Mouse (Mus musculus) hindbrain, embryonic 11.5 days (tissue): ENCODE results near the gene Uba5. TPM values are rescaled to one million over a fixed set of nuclear protein-coding genes. Genes with fewer than 3 reads are reported as not detected.

ENCODE experiments used
- ATAC-seq: fragments of 200-750 bp; cut with Nextera tagmentation; 2 replicates; pipeline ENCODE4 v1.8.0; 2017; ENCODE audit warnings: mild to moderate bottlenecking, moderate TSS enrichment, moderate library complexity; ENCODE audit not compliant: low FRiP score
- DNase-seq: peaks from one replicate; pipeline ENCODE4 v3.0.0-alpha.2; 2015; ENCODE audit warnings: low spot score
- H3K27ac ChIP-seq: fragments of 300-500 bp; sonication (generic); 2 replicates; pipeline ENCODE4 v1.5.1; 2014; ENCODE audit warnings: mild to moderate bottlenecking, low read depth, low read length
- H3K27me3 ChIP-seq: fragments of 300-500 bp; sonication (generic); 2 replicates; pipeline ENCODE4 v1.6.1; 2014; ENCODE audit warnings: mild to moderate bottlenecking, low read length, moderate library complexity, mixed read lengths; ENCODE audit not compliant: control insufficient read depth, insufficient read depth
- H3K36me3 ChIP-seq: fragments of 300-500 bp; sonication (generic); 2 replicates; pipeline ENCODE4 v1.6.1; 2014; ENCODE audit warnings: mild to moderate bottlenecking, low read length, moderate library complexity, mixed read lengths; ENCODE audit not compliant: control insufficient read depth, insufficient read depth
- H3K4me1 ChIP-seq: fragments of 300-500 bp; sonication (generic); replicated peaks from 2 replicates; pipeline ENCODE4 v1.6.1; 2014; ENCODE audit warnings: low read length, mixed read lengths; ENCODE audit not compliant: control insufficient read depth, insufficient read depth
- H3K4me2 ChIP-seq: fragments of 300-500 bp; sonication (generic); replicated peaks from 2 replicates; pipeline ENCODE4 v1.6.1; 2014; ENCODE audit warnings: mild to moderate bottlenecking, low read depth, low read length
- H3K4me3 ChIP-seq: fragments of 300-500 bp; sonication (generic); 2 replicates; pipeline ENCODE4 v1.5.1; 2014; ENCODE audit warnings: low read depth, low read length
- H3K9ac ChIP-seq: fragments of 300-500 bp; sonication (generic); 2 replicates; pipeline ENCODE4 v1.6.1; 2014; ENCODE audit warnings: low read depth, low read length
- H3K9me3 ChIP-seq: fragments of 300-500 bp; sonication (generic); 2 replicates; pipeline ENCODE4 v1.6.1; 2016; ENCODE audit warnings: low read length; ENCODE audit not compliant: control insufficient read depth
- WGBS: fragments of 180-500 bp; shearing (Covaris S2); extraction: QIAGEN DNeasy Blood & Tissue Kit; methylation state at CpG from one replicate; pipeline ENCODE4 v1.1.7; 2014; 5-methylcytosine and 5-hydroxymethylcytosine counted together
- polyA plus RNA-seq: library from polyadenylated mRNA; unstranded; fragments of >200 nt; fragmentation: Nextera tagmentation; extraction: Ambion mirVana; gene quantifications from 2 replicates; pipeline ENCODE4 v1.2.1, GENCODE M21; 2014

The Uba5 gene
- polyA plus RNA-seq, 1 experiment from 2014 or later = 68.6 TPM

DNA sequence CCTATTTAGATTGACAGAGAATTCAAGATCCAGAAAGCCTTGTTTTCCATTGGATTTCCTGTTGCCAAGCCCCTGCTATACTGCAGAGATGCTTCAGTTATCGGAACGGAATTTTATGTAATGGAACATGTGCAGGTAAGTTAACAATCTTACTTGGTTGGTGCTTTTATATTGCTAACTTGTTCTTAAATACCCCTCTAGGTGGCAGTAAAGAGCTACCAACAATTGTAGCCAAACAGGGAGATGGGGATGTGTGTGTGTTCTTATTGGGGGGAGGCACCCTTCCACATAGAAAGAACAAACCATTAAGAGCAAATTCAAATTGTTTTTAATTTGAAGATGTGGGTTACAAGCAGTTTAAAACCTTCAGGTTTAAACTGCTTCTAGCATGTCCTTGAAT is 12.9 kb upstream of the Uba5 start:
- no peak overlapping the region for H3K27ac ChIP-seq
- 66% methylated on average over 2 of the region's 2 CpGs for WGBS
- DNase-seq (peak; percentile 43), ATAC-seq (no peak)
- no peaks in the 10 kb centered on the region for H3K4me1 ChIP-seq
- H3K4me2 ChIP-seq = no peak overlapping the region
- no peaks in the 10 kb centered on the region for H3K36me3 ChIP-seq
- H3K9ac ChIP-seq = no peak overlapping the region
- no peak overlapping the region for H3K4me3 ChIP-seq
- no peaks in the 10 kb centered on the region for H3K27me3 ChIP-seq
- H3K9me3 ChIP-seq = no peaks in the 10 kb centered on the region

DNA sequence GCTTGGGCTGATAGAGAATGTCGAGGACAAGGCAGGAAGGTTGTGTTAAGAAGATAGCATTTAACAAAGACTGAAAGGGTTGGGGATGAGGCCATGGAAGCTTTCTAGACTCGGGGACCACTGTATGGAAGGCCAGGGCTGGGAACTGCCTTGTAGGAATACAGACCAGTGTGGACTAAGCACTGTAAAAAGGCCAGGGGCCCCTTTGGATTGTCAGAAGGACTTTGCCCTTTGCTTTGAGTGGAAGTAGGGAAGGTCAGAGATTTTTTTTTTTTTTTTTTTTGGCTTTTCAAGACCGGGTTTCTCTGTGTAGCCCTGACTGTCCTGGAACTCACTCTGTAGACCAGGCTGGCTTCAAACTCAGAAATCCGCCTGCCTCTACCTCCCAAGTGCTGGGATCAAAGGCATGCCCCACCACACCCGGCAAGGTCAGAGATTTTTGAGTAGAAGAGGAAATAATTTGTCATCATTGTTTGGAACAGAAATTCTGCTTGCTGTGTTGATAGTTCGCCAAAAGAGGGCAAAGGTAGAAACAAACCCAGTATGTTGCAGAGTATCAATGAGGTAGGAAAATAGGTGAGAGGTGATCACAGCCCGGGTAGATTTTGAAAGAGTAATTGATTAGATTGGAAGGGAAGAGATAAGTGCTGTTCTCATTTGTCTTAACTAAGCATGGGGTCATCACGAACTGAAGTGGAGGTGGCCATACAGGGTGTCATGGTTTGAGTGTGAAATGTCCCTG is 8.1 kb upstream of the Uba5 start:
- Histone ChIP-seq H3K4me1 (no peaks in the 10 kb centered on the region), H3K27me3 (no peaks in the 10 kb centered on the region), H3K9me3 (no peaks in the 10 kb centered on the region), H3K27ac (no peak overlapping the region), H3K4me2 (no peak overlapping the region), H3K9ac (no peak overlapping the region), H3K4me3 (no peak overlapping the region), H3K36me3 (no peaks in the 10 kb centered on the region)
- WGBS = 79% methylated on average over 8 of the region's 8 CpGs
- ATAC-seq = no peak
- no peak for DNase-seq

DNA sequence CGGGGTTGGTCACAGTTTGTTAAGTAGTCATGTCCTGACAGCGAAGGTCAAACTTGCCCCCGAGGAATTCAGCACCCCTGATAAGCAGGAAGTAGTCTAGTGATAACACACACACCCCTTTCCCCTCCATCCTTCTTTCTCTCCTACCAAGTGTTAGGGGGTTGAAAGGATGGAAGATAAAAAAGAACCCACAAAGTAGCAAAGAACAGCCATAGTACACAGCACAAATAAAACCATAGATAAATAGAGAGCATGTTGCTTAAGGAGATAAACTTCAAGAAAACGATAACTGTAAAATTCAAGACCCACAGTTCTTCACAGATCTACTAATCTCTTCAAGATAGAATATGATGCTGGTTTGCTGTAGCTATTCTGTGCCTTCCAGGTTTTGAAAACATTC is 7.3 kb upstream of the Uba5 start:
- Histone ChIP-seq H3K4me3 (no peak overlapping the region), H3K9ac (no peak overlapping the region), H3K4me1 (no peaks in the 10 kb centered on the region), H3K27me3 (no peaks in the 10 kb centered on the region), H3K4me2 (no peak overlapping the region), H3K36me3 (no peaks in the 10 kb centered on the region), H3K9me3 (no peaks in the 10 kb centered on the region), H3K27ac (no peak overlapping the region)
- 79% methylated on average over 4 of the region's 4 CpGs for WGBS
- DNase-seq (no peak), ATAC-seq (no peak)

DNA sequence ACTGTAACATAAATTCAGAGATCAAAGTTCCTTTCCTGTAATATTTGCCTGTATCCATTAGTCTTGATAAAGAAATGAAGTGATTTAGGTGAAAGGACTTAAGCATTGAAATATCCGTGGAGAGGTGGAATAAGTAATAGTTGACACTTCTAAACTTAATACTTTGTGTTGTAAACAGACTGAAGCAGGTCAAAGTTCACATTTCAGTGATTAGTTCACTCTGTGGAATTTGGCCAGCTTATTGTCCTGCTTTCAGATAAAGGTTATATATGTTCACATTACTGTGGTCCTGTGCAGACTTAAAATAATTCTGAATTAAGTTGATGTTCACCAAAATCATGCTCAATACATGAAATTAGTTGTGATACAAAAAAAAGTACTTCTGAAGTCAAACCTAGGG is 1.6 kb upstream of the Uba5 start:
- H3K36me3 ChIP-seq = no peaks in the 10 kb centered on the region
- H3K27me3 ChIP-seq = no peaks in the 10 kb centered on the region
- WGBS = 46% methylated on average over 1 of the region's 1 CpGs
- H3K27ac ChIP-seq = no peak overlapping the region
- no peak overlapping the region for H3K4me3 ChIP-seq
- peaks cover 9% of the 10 kb centered on the region; the same call in 1 of the 2 replicates for H3K4me1 ChIP-seq
- H3K9ac ChIP-seq = no peak overlapping the region
- ATAC-seq (no peak), DNase-seq (no peak)
- no peak overlapping the region for H3K4me2 ChIP-seq
- no peaks in the 10 kb centered on the region for H3K9me3 ChIP-seq

DNA sequence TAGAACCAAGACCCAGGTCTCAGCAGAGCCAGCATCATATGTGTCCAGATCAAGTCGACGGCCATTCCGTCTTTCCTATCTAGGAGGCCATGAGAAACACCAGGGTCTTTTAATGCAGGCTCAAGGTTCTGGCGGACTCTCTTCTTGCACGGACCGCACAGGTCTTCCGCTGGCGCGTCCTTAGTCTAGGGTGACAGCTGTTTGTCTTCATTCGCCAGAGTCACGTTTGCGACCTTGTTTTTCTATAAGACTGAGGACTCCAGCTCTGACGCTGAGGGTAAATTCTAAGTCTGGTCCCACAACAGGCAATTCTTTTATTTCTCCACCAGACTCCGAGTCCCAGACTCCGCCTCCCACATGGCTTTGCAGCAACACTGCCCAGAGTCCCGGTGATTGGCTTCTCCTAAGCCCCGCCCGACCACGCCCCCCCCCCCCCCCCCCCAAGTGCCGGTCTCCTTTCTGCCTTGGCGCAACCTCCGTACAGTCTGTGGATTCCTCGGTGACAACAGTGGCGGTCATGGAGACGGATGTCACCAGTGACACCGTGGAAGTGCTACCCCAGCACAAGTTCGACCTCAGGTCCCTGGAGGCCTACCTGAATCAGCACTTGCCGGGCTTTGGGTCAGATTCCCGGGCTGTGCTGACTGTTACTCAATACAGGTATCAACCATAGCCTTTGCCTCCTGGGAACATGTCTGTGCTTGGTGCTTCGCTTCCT is 469 bp upstream of the Uba5 start, which contains the start of gene Acad11:
TSS of gene Acad11 (plus strand) at position 134 of the 718 bp plus-strand sequence.
- H3K9ac ChIP-seq = peak within 1 kb of the TSS; percentile 82
- peak within 1 kb of the TSS; percentile 84 for H3K4me2 ChIP-seq
- H3K9me3 ChIP-seq = no peaks in the 10 kb centered on the region
- no peak within 1 kb of the TSS for H3K27ac ChIP-seq
- H3K4me1 ChIP-seq = peaks cover 9% of the 10 kb centered on the region; the same call in 1 of the 2 replicates
- no peaks in the 10 kb centered on the region for H3K36me3 ChIP-seq
- no peaks in the 10 kb centered on the region for H3K27me3 ChIP-seq
- DNase-seq (peak; percentile 89), ATAC-seq (peak; percentile 95)
- peak within 1 kb of the TSS; percentile 81 for H3K4me3 ChIP-seq
- under 1% methylated on average over 30 of the region's 30 CpGs for WGBS

DNA sequence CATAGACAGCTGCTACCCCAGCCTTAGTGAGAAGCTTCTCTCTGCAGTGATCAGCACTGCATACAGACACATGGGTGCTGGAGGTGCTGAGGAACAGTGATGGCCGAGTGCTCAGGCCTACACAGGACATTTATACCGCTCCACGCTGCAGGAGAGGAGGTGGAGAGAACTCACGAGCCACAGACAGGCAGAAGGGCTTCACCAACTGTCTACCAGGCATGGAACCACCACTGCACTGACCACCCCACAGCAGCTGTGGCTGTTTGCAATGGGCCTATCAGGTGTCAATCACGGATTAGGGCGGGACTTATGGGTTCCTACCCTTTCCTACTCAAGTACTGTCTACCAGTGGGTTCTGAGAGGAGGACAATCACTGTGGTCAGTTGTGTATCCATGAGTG is 11.9 kb downstream of the Uba5 start:
- no peaks in the 10 kb centered on the region for H3K27me3 ChIP-seq
- no peak overlapping the region for H3K4me3 ChIP-seq
- 91% methylated on average over 6 of the region's 6 CpGs for WGBS
- H3K9me3 ChIP-seq = no peaks in the 10 kb centered on the region
- H3K27ac ChIP-seq = no peak overlapping the region
- H3K4me1 ChIP-seq = no peaks in the 10 kb centered on the region
- DNase-seq (no peak), ATAC-seq (no peak)
- H3K4me2 ChIP-seq = no peak overlapping the region
- peaks cover 15% of the 10 kb centered on the region for H3K36me3 ChIP-seq
- H3K9ac ChIP-seq = no peak overlapping the region

DNA sequence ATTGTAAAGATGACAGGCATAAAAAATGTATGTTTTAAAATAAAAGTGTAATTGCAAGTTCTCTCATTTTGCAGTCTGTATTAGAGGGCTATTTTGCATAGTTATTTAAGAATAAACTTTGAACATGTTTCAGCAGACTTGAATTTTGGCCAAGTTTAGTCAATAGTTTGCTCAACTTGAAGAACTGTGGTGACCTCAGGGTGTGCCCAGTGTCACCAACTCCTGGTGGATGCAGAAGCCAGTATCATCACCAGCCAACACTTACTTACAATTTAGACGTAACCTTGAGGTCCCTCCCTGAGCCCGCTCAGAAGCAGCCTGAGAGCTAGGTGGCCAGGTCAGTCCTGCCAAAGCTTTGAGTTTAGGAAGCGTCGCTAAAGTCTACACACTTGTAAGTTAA is 19.3 kb downstream of the Uba5 start:
- WGBS = 89% methylated on average over 4 of the region's 4 CpGs
- no peak for ATAC-seq

DNA sequence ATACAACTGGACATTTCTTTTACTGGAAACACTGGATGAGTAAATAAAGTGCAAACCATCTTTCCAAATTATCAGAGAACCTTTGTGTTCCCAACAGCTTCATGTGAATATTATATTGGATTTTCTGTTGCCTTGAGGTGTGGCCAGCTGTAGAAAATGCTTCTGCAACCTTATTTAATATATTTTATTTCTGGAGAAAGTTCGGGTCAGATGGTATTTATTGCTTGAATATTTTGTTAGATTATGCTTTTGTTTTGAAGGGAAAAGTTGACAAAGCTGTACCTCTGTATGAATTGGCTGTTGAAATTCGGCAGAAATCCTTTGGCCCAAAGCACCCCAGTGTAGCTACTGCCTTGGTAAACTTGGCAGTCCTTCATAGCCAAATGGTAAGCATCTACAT is 22.6 kb downstream of the Uba5 start, which contains the start of gene Gm28305:
TSS of gene Gm28305 (plus strand) at position 301 of the 400 bp plus-strand sequence.
- Histone ChIP-seq H3K9ac (no peak within 1 kb of the TSS), H3K27ac (no peak within 1 kb of the TSS), H3K4me1 (no peaks in the 10 kb centered on the region), H3K4me2 (no peak within 1 kb of the TSS), H3K4me3 (no peak within 1 kb of the TSS), H3K36me3 (no peaks in the 10 kb centered on the region), H3K27me3 (no peaks in the 10 kb centered on the region), H3K9me3 (no peaks in the 10 kb centered on the region)
- 72% methylated on average over 2 of the region's 2 CpGs for WGBS
- ATAC-seq (no peak), DNase-seq (no peak)

More for the DNA sequence above, 19.3 kb downstream of the Uba5 start:
- Histone ChIP-seq H3K4me1 (no peaks in the 10 kb centered on the region), H3K4me2 (no peak overlapping the region), H3K27ac (no peak overlapping the region), H3K36me3 (no peaks in the 10 kb centered on the region), H3K9me3 (no peaks in the 10 kb centered on the region), H3K4me3 (no peak overlapping the region), H3K27me3 (no peaks in the 10 kb centered on the region), H3K9ac (no peak overlapping the region)
- no peak for DNase-seq

DNA sequence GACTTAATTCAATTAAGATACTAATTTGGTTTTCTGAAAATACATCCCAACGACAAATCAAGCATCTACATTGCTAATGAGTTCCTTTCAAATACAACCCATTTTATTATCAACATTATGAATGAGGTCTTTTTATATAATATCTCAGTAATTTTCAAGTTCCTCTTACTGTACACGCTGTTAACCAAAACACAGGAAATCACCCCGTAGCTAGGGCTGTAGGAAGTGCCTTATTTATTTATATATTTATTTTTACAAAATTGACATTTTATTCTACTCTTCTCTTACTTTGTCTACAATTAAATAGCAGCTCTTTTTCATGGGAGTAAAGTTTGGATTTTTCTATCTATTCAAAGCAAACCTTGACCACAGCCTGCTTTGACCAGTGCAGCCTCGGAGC is 23.2 kb downstream of the Uba5 start:
- H3K27ac ChIP-seq = no peak overlapping the region
- DNase-seq (no peak), ATAC-seq (no peak)
- H3K9me3 ChIP-seq = no peaks in the 10 kb centered on the region
- 90% methylated on average over 4 of the region's 4 CpGs for WGBS
- H3K4me3 ChIP-seq = no peak overlapping the region
- no peaks in the 10 kb centered on the region for H3K27me3 ChIP-seq
- H3K4me1 ChIP-seq = no peaks in the 10 kb centered on the region
- no peaks in the 10 kb centered on the region for H3K36me3 ChIP-seq
- no peak overlapping the region for H3K9ac ChIP-seq
- no peak overlapping the region for H3K4me2 ChIP-seq
